Mouse (Mus musculus) intestine, embryonic 15.5 days (tissue): Measurements from ENCODE around the gene Gm17655. TPM values are rescaled to one million over a fixed set of nuclear protein-coding genes. Genes with fewer than 3 reads are reported as not detected.

Experiments used
- ATAC-seq: fragments of 200-750 bp; cut with Nextera tagmentation; 2 replicates; pipeline ENCODE4 v1.8.0; 2017; ENCODE audit warnings: moderate TSS enrichment, moderate library complexity
- H3K27ac ChIP-seq: fragments of 300-500 bp; sonication (generic); 2 replicates; pipeline ENCODE4 v1.5.1; 2015; ENCODE audit warnings: mild to moderate bottlenecking, inconsistent platforms
- H3K27me3 ChIP-seq: fragments of 300-500 bp; sonication (generic); replicated peaks from 2 replicates; pipeline ENCODE4 v1.6.1; 2015; ENCODE audit warnings: inconsistent platforms
- H3K36me3 ChIP-seq: fragments of 300-500 bp; sonication (generic); 2 replicates; pipeline ENCODE4 v1.6.1; 2015; ENCODE audit warnings: inconsistent platforms
- H3K4me1 ChIP-seq: fragments of 300-500 bp; sonication (generic); replicated peaks from 2 replicates; pipeline ENCODE4 v1.6.1; 2015; ENCODE audit warnings: inconsistent platforms
- H3K4me2 ChIP-seq: fragments of 300-500 bp; sonication (generic); replicated peaks from 2 replicates; pipeline ENCODE4 v1.6.1; 2015; ENCODE audit warnings: mild to moderate bottlenecking, inconsistent platforms
- H3K4me3 ChIP-seq: fragments of 300-500 bp; sonication (generic); replicated peaks from 2 replicates; pipeline ENCODE4 v1.5.1; 2015; ENCODE audit warnings: inconsistent platforms
- H3K9ac ChIP-seq: fragments of 300-500 bp; sonication (generic); 2 replicates; pipeline ENCODE4 v1.6.1; 2015; ENCODE audit warnings: inconsistent platforms
- H3K9me3 ChIP-seq: fragments of 300-500 bp; sonication (generic); 2 replicates; pipeline ENCODE4 v1.6.1; 2016; ENCODE audit warnings: inconsistent platforms
- WGBS: fragments of 180-500 bp; shearing (Covaris S2); methylation state at CpG from one replicate; pipeline ENCODE4 v1.1.7; 2015; 5-methylcytosine and 5-hydroxymethylcytosine counted together
- polyA plus RNA-seq: library from polyadenylated mRNA; unstranded; fragments of >200 nt; fragmentation: Nextera tagmentation; extraction: Ambion mirVana; gene quantifications from 2 replicates; pipeline ENCODE4 v1.2.1, GENCODE M21; 2015

The Gm17655 gene
- polyA plus RNA-seq, 1 experiment from 2014 or later: 2.3 TPM

GRCm38 (mm10) chr5:110101716-110102347 lies 29.5 kb upstream of the Gm17655 start:
- no peak overlapping the region for H3K9ac ChIP-seq
- H3K36me3 ChIP-seq: peaks cover 36% of the 10 kb centered on the region
- peak overlapping the region; percentile 34 for H3K4me3 ChIP-seq
- no peak overlapping the region for H3K27ac ChIP-seq
- H3K4me1 ChIP-seq: peaks cover 23% of the 10 kb centered on the region
- H3K27me3 ChIP-seq: 0 out of 2 replicates have a peak, but pooled peaks cover 5% of the 10 kb centered on the region
- ATAC-seq: peak; percentile 34
- 15% methylated on average over 34 of the region's 34 CpGs for WGBS
- no peaks in the 10 kb centered on the region for H3K9me3 ChIP-seq
- H3K4me2 ChIP-seq: peak overlapping the region; percentile 86

- ATAC-seq: peak; percentile 32
- peak overlapping the region; percentile 86 for H3K4me2 ChIP-seq
- WGBS: 1% methylated on average over 37 of the region's 37 CpGs
- H3K4me3 ChIP-seq: peak overlapping the region; percentile 34
- H3K4me1 ChIP-seq: peaks cover 16% of the 10 kb centered on the region
- H3K27me3 ChIP-seq: 0 out of 2 replicates have a peak, but pooled peaks cover 5% of the 10 kb centered on the region
- H3K9me3 ChIP-seq: no peaks in the 10 kb centered on the region
- peaks cover 33% of the 10 kb centered on the region for H3K36me3 ChIP-seq
- H3K27ac ChIP-seq: no peak overlapping the region
- H3K9ac ChIP-seq: no peak overlapping the region; the same call in 1 of the 2 replicates
These were observed 28.8 kb upstream of the Gm17655 start for GRCm38 (mm10) chr5:110100921-110101631.

GRCm38 (mm10) chr5:110099656-110100580 lies 27.6 kb upstream of the Gm17655 start, which contains the start of gene Plcxd1:
TSS of gene Plcxd1 (plus strand) at chr5:110099969.
- Histone ChIP-seq H3K9ac (no peak within 1 kb of the TSS), H3K27me3 (0 out of 2 replicates have a peak, but pooled peaks cover 5% of the 10 kb centered on the region), H3K9me3 (no peaks in the 10 kb centered on the region), H3K36me3 (peaks cover 22% of the 10 kb centered on the region), H3K4me1 (peaks cover 16% of the 10 kb centered on the region), H3K4me2 (peak within 1 kb of the TSS; percentile 86), H3K27ac (no peak within 1 kb of the TSS), H3K4me3 (0 out of 2 replicates have a peak within 1 kb of the TSS, but pooled peaks have one; percentile 34)
- WGBS: 11% methylated on average over 25 of the region's 25 CpGs
- ATAC-seq: 0 out of 2 replicates have a peak, but pooled peaks have one; percentile 4

- Histone ChIP-seq H3K4me2 (no peak overlapping the region), H3K27ac (no peak overlapping the region), H3K27me3 (0 out of 2 replicates have a peak, but pooled peaks cover 5% of the 10 kb centered on the region), H3K36me3 (peaks cover 13% of the 10 kb centered on the region), H3K4me1 (peaks cover 16% of the 10 kb centered on the region), H3K9me3 (no peaks in the 10 kb centered on the region), H3K9ac (no peak overlapping the region), H3K4me3 (no peak overlapping the region)
- ATAC-seq: no peak
- WGBS: 58% methylated on average over 1 of the region's 1 CpGs
These were observed 26.7 kb upstream of the Gm17655 start for GRCm38 (mm10) chr5:110098991-110099477.

- Histone ChIP-seq H3K27ac (peak overlapping the region; percentile 52; the same call in 1 of the 2 replicates), H3K4me3 (peak overlapping the region; percentile 44)
- WGBS: 5% methylated on average over 4 of the region's 4 CpGs
These were observed 22.5 kb upstream of the Gm17655 start for GRCm38 (mm10) chr5:110094847-110095213.

GRCm38 (mm10) chr5:110094030-110094846 lies 21.9 kb upstream of the Gm17655 start, which contains the start of gene Gm35315:
TSS of gene Gm35315 (minus strand) at chr5:110094420.
- WGBS: 1% methylated on average over 25 of the region's 25 CpGs
- no peaks in the 10 kb centered on the region for H3K27me3 ChIP-seq
- no peaks in the 10 kb centered on the region for H3K36me3 ChIP-seq
- peak within 1 kb of the TSS; percentile 82 for H3K4me2 ChIP-seq
- H3K9ac ChIP-seq: peak within 1 kb of the TSS; percentile 48
- no peaks in the 10 kb centered on the region for H3K4me1 ChIP-seq
- ATAC-seq: peak; percentile 98
- H3K9me3 ChIP-seq: no peaks in the 10 kb centered on the region
- H3K27ac ChIP-seq: peak within 1 kb of the TSS; percentile 60; the same call in 1 of the 2 replicates
- H3K4me3 ChIP-seq: peak within 1 kb of the TSS; percentile 44

More at GRCm38 (mm10) chr5:110094847-110095213, 22.5 kb upstream of the Gm17655 start:
- Histone ChIP-seq H3K4me2 (peak overlapping the region; percentile 82), H3K9ac (peak overlapping the region; percentile 48), H3K27me3 (no peaks in the 10 kb centered on the region), H3K9me3 (no peaks in the 10 kb centered on the region), H3K36me3 (no peaks in the 10 kb centered on the region), H3K4me1 (no peaks in the 10 kb centered on the region)
- ATAC-seq: peak; percentile 59

- Histone ChIP-seq H3K4me3 (no peak overlapping the region), H3K9me3 (no peaks in the 10 kb centered on the region), H3K36me3 (no peaks in the 10 kb centered on the region), H3K4me2 (no peak overlapping the region), H3K27me3 (no peaks in the 10 kb centered on the region), H3K27ac (no peak overlapping the region), H3K9ac (no peak overlapping the region), H3K4me1 (no peaks in the 10 kb centered on the region)
- WGBS: 63% methylated on average over 2 of the region's 2 CpGs
- ATAC-seq: no peak
These were observed 19.2 kb upstream of the Gm17655 start for GRCm38 (mm10) chr5:110091546-110091945.

- no peak for ATAC-seq
- no peak overlapping the region for H3K4me2 ChIP-seq
These were observed 14.0 kb upstream of the Gm17655 start for GRCm38 (mm10) chr5:110086161-110086866.

GRCm38 (mm10) chr5:110082961-110083360 lies 10.6 kb upstream of the Gm17655 start:
- H3K9ac ChIP-seq: no peak overlapping the region
- no peak overlapping the region for H3K4me2 ChIP-seq
- no peaks in the 10 kb centered on the region for H3K27me3 ChIP-seq
- WGBS: 83% methylated on average over 4 of the region's 4 CpGs
- no peak overlapping the region for H3K4me3 ChIP-seq
- H3K9me3 ChIP-seq: peaks cover 7% of the 10 kb centered on the region; the same call in 1 of the 2 replicates
- no peak overlapping the region for H3K27ac ChIP-seq
- no peaks in the 10 kb centered on the region for H3K36me3 ChIP-seq
- H3K4me1 ChIP-seq: no peaks in the 10 kb centered on the region
- no peak for ATAC-seq

More at GRCm38 (mm10) chr5:110086161-110086866, 14.0 kb upstream of the Gm17655 start:
- no peak overlapping the region for H3K4me3 ChIP-seq
- no peaks in the 10 kb centered on the region for H3K36me3 ChIP-seq
- no peaks in the 10 kb centered on the region for H3K4me1 ChIP-seq
- no peak overlapping the region for H3K27ac ChIP-seq
- no peaks in the 10 kb centered on the region for H3K27me3 ChIP-seq
- H3K9ac ChIP-seq: no peak overlapping the region
- H3K9me3 ChIP-seq: no peaks in the 10 kb centered on the region
- WGBS: 35% methylated on average over 14 of the region's 14 CpGs

GRCm38 (mm10) chr5:110057637-110058408 lies 14.5 kb downstream of the Gm17655 start:
- H3K4me1 ChIP-seq: no peaks in the 10 kb centered on the region

More at GRCm38 (mm10) chr5:110057637-110058408, 14.5 kb downstream of the Gm17655 start:
- H3K4me2 ChIP-seq: peak overlapping the region; percentile 61
- peak overlapping the region; percentile 77; the same call in 1 of the 2 replicates for H3K27ac ChIP-seq
- ATAC-seq: peak; percentile 100
- H3K9me3 ChIP-seq: no peaks in the 10 kb centered on the region
- no peaks in the 10 kb centered on the region for H3K36me3 ChIP-seq
- H3K9ac ChIP-seq: peak overlapping the region; percentile 67
- no peaks in the 10 kb centered on the region for H3K27me3 ChIP-seq
- peak overlapping the region; percentile 61 for H3K4me3 ChIP-seq
- under 1% methylated on average over 19 of the region's 19 CpGs for WGBS
